Mouse (Mus musculus) stomach, embryonic 14.5 days (tissue): ENCODE data around the gene Morc2a. TPM values are rescaled to one million over a fixed set of nuclear protein-coding genes. Genes with fewer than 3 reads are reported as not detected.
A peak's percentile ranks its signal among the peaks of the same experiment; 100 is the strongest.
"Not testable (repeated sequence)": the region's sequence is repeated elsewhere in the genome, so short reads cannot be mapped to it uniquely, and the experiment has no call there.

Experiments
- ATAC-seq: fragments of 200-750 bp; cut with Nextera tagmentation; 2 replicates; pipeline ENCODE4 v1.8.0; 2017; ENCODE audit warnings: low read depth, moderate TSS enrichment; ENCODE audit not compliant: insufficient number of reproducible peaks, insufficient read depth, low FRiP score
- H3K27ac ChIP-seq: fragments of 300-500 bp; sonication (generic); 2 replicates; pipeline ENCODE4 v1.5.1; 2014; ENCODE audit warnings: mild to moderate bottlenecking, low read length, moderate library complexity, mixed read lengths
- H3K27me3 ChIP-seq: fragments of 300-500 bp; sonication (generic); 2 replicates; pipeline ENCODE4 v1.6.1; 2014; ENCODE audit warnings: low read length, control low read depth, mixed read lengths; ENCODE audit not compliant: control insufficient read depth, insufficient read depth
- H3K36me3 ChIP-seq: fragments of 300-500 bp; sonication (generic); 2 replicates; pipeline ENCODE4 v1.6.1; 2014; ENCODE audit warnings: mild to moderate bottlenecking, control low read depth, low read length, moderate library complexity, mixed read lengths; ENCODE audit not compliant: control insufficient read depth, insufficient read depth
- H3K4me1 ChIP-seq: fragments of 300-500 bp; sonication (generic); 2 replicates; pipeline ENCODE4 v1.6.1; 2014; ENCODE audit warnings: low read length, control low read depth, mixed read lengths; ENCODE audit not compliant: control insufficient read depth, insufficient read depth
- H3K4me2 ChIP-seq: fragments of 300-500 bp; sonication (generic); replicated peaks from 2 replicates; pipeline ENCODE4 v1.6.1; 2014; ENCODE audit warnings: low read depth, low read length, control low read depth
- H3K4me3 ChIP-seq: fragments of 300-500 bp; sonication (generic); 2 replicates; pipeline ENCODE4 v1.5.1; 2014; ENCODE audit warnings: low read depth, low read length, control low read depth
- H3K9ac ChIP-seq: fragments of 300-500 bp; sonication (generic); replicated peaks from 2 replicates; pipeline ENCODE4 v1.6.1; 2014; ENCODE audit warnings: low read depth, mild to moderate bottlenecking, control low read depth, low read length, moderate library complexity, mixed read lengths
- H3K9me3 ChIP-seq: fragments of 300-500 bp; sonication (generic); 2 replicates; pipeline ENCODE4 v1.6.1; 2016; ENCODE audit warnings: low read depth, low read length, control low read depth; ENCODE audit not compliant: control insufficient read depth
- WGBS: fragments of 180-500 bp; shearing (Covaris S2); extraction: QIAGEN DNeasy Blood & Tissue Kit; methylation state at CpG from one replicate; pipeline ENCODE4 v1.1.7; 2014; 5-methylcytosine and 5-hydroxymethylcytosine counted together
- polyA plus RNA-seq: library from polyadenylated mRNA; unstranded; fragments of >200 nt; fragmentation: Nextera tagmentation; extraction: Ambion mirVana; gene quantifications from 2 replicates; pipeline ENCODE4 v1.2.1, GENCODE M21; 2014

Gene Morc2a
- polyA plus RNA-seq, 1 experiment from 2014 or later: 25.4 TPM

DNA sequence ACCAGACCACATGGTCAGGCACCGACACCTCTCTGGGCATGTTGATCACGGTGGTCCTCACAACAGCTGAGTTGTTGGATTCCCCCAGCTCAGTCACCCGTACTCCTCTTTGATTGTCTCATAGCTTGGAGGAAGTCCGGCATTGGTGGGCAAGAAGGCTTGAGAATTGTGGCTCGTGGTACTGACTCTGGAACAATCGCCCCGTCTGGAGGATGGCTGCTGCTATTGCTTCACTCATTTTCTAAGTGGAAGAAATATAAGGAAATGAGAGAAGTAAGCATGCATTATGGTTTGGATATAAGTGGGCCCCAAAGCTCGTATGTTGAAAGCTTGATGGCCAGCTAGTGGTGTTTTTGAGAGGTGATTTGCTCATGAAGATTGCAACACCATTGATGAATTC lies 15.7 kb upstream of the Morc2a start:
- H3K27ac ChIP-seq, H3K27me3 ChIP-seq, ATAC-seq, H3K36me3 ChIP-seq, H3K9me3 ChIP-seq, H3K4me1 ChIP-seq, H3K9ac ChIP-seq, H3K4me2 ChIP-seq, H3K4me3 ChIP-seq: not testable (repeated sequence)
- WGBS: 84% methylated on average over 8 of the region's 8 CpGs

DNA sequence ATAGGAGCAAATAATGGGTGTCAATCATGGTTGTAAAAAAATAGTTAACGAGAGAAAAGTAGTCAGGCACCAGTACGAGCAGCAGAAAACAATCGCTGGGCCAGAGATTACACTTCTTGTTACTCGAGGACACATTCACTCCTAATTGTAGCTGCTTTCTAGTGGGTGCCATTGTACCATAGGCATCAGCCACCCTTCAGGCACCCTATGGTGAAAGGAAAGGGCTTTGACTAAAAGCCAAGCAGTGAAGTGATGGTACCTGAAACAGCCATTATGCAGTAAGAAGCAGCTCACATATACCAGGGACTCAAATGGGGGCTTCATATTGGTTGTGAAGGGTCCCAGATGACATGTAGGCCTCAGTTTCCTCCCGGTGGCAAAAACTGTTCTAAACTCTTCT lies 1.3 kb upstream of the Morc2a start:
- 78% methylated on average over 5 of the region's 5 CpGs for WGBS
- Histone ChIP-seq H3K9me3 (peaks cover 26% of the 10 kb centered on the region; the same call in 1 of the 2 replicates), H3K4me3 (peak overlapping the region; percentile 91), H3K4me2 (peak overlapping the region; percentile 79), H3K36me3 (peaks cover 34% of the 10 kb centered on the region), H3K27ac (no peak overlapping the region), H3K4me1 (peaks cover 6% of the 10 kb centered on the region; the same call in 1 of the 2 replicates), H3K27me3 (no peaks in the 10 kb centered on the region), H3K9ac (0 out of 2 replicates have a peak overlapping the region, but pooled peaks have one; percentile 98)
- no peak for ATAC-seq

DNA sequence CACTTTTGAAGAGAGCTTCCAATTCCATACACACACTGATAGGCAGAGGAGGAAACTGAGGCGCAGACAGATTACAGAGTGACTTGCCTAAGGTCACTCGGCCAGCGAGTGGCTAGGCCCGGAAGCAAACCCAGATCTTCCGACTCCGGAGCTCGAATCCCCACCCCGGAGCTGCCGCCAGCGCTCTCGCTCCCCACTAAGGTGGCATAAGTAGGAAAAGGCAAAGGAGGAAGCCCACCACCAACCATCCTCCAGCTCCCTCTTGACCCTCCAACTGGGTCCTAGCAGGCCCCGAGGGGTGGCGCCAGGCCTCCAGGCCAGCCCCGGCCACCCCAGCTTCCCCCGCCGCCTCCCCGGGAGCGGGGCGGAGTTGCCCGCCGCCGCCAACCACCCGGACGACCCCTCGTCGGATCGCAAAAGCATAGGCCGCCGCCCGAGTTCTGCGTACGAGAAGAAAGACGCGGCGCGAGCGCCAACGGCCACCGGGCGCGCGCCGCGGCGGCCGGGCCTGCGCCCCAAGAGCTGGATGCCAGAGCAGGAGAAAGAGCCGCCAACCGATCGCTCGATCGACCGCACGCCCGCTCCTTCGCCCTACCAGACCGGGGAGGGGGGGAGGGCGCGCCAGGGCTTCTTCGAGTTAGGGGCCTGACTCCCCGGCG lies 557 bp upstream of the Morc2a start:
- H3K9ac ChIP-seq: peak overlapping the region; percentile 98
- peaks cover 31% of the 10 kb centered on the region for H3K36me3 ChIP-seq
- peak overlapping the region; percentile 95 for H3K27ac ChIP-seq
- H3K9me3 ChIP-seq: peaks cover 23% of the 10 kb centered on the region; the same call in 1 of the 2 replicates
- ATAC-seq: peak; percentile 20
- H3K4me2 ChIP-seq: peak overlapping the region; percentile 79
- peak overlapping the region; percentile 91 for H3K4me3 ChIP-seq
- H3K27me3 ChIP-seq: no peaks in the 10 kb centered on the region
- WGBS: 1% methylated on average over 39 of the region's 62 CpGs
- peaks cover 6% of the 10 kb centered on the region; the same call in 1 of the 2 replicates for H3K4me1 ChIP-seq

DNA sequence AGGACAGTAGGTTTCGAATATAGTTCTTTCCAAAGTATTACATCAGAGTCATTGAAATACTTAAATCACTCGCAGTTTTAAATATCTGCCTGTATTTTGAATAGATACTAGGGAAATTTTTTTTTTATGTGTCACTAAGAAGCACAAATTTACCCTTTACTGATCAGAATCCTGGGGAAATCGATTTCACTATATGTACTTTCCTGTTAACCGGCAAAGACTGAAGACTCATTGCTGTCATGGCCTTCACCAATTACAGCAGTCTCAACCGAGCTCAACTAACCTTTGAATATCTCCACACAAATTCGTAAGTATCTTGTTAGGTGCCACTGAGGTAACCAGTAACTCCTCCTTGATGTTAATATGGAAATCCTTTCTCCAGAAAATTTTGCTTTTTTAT lies 1.1 kb downstream of the Morc2a start:
- Histone ChIP-seq H3K4me3 (peak overlapping the region; percentile 91; the same call in 1 of the 2 replicates), H3K9ac (no peak overlapping the region), H3K4me1 (peaks cover 6% of the 10 kb centered on the region; the same call in 1 of the 2 replicates), H3K4me2 (peak overlapping the region; percentile 70), H3K36me3 (peaks cover 16% of the 10 kb centered on the region), H3K27ac (no peak overlapping the region), H3K27me3 (no peaks in the 10 kb centered on the region), H3K9me3 (peaks cover 9% of the 10 kb centered on the region; the same call in 1 of the 2 replicates)
- ATAC-seq: no peak
- 91% methylated on average over 6 of the region's 6 CpGs for WGBS

DNA sequence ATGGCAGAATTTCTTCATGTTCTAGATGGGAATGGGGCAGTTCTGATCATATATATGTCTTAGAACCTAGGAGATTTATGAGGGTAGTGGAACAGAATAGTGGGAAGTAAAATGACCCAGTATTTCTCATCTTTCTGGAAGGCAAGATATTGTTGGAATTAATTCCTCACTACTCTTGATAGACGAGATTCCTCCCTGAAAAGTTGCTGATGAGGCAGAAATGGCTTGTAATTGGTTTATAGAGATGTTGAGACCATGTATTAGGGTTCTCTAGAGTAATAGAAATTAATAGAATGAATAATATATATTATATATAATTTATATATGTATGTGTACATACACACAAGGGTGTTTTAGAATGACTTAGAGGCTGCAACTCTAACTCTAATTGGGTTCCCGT lies 13.0 kb downstream of the Morc2a start:
- WGBS: 89% methylated on average over 2 of the region's 2 CpGs
- H3K4me1 ChIP-seq: no peaks in the 10 kb centered on the region
- ATAC-seq: no peak
- H3K4me2 ChIP-seq: no peak overlapping the region
- no peak overlapping the region for H3K27ac ChIP-seq
- no peaks in the 10 kb centered on the region for H3K9me3 ChIP-seq
- H3K27me3 ChIP-seq: no peaks in the 10 kb centered on the region
- H3K36me3 ChIP-seq: peaks cover 28% of the 10 kb centered on the region
- no peak overlapping the region for H3K4me3 ChIP-seq
- H3K9ac ChIP-seq: no peak overlapping the region

DNA sequence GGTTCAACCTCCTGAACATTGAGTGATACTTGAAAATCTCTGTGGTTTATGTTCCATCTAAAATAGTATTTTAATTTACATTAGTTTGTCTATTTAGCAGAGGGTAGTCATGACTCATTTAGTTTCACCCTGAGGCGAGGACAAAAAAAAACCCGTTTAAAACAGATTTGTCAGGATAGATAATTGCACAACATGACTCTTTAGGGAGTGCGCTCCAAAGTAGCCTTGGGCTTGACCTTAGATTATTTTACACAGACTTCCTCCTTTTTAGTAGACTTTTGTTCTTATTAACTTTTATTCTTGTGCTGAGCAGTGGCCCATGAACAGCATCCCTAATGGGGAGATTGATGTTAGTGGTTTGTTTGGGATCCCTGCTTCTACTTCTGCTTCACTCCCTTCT lies 18.5 kb downstream of the Morc2a start:
- no peak overlapping the region for H3K4me3 ChIP-seq
- no peak for ATAC-seq
- H3K4me1 ChIP-seq: no peaks in the 10 kb centered on the region
- no peak overlapping the region for H3K4me2 ChIP-seq
- no peak overlapping the region for H3K9ac ChIP-seq
- H3K9me3 ChIP-seq: no peaks in the 10 kb centered on the region
- H3K36me3 ChIP-seq: peaks cover 53% of the 10 kb centered on the region
- H3K27ac ChIP-seq: no peak overlapping the region
- H3K27me3 ChIP-seq: no peaks in the 10 kb centered on the region
- 86% methylated on average over 3 of the region's 3 CpGs for WGBS

DNA sequence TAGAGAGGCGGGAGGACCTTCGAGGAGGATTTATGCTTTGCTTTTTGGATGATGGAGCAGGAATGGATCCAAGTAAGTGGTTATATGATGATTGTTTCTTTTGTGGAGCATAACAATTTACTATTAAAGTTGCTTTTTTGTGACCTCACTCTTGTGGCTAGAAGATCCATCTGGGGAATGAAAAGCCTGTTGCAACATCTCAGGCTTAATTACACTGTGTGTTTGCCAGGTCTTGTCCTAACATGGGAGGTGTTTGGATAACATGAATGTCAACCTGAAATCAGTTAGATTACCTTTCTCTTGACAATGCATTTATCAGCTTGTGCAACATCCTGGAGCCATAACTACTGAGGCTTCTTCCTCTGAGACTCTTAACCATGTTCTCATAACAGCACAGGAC lies 19.8 kb downstream of the Morc2a start:
- Histone ChIP-seq H3K36me3 (peaks cover 62% of the 10 kb centered on the region), H3K4me3 (no peak overlapping the region), H3K4me2 (no peak overlapping the region), H3K27me3 (no peaks in the 10 kb centered on the region), H3K9ac (no peak overlapping the region), H3K9me3 (no peaks in the 10 kb centered on the region), H3K27ac (no peak overlapping the region), H3K4me1 (no peaks in the 10 kb centered on the region)
- ATAC-seq: no peak
- 80% methylated on average over 2 of the region's 2 CpGs for WGBS

DNA sequence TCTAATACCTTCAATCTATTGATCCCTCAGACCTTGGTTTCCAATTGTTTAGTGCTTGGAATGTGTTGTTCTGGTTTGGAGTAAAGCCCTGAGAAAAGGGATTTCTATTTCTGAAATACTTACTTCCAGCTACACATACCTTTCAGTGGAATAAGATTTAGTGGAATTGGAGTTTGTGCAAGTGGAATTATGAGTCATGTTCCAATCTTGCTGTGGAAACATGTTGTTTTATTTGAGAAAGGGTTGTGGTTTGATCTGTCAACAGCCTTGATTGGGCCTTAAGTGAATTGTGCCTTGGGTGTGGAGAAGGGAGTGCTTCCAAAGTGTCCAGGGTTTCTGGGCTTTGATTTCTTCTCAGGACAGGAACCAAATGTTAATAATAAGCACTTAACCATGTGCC lies 20.9 kb downstream of the Morc2a start:
- H3K36me3 ChIP-seq: peaks cover 63% of the 10 kb centered on the region
- H3K4me1 ChIP-seq: no peaks in the 10 kb centered on the region
- no peak overlapping the region for H3K9ac ChIP-seq
- ATAC-seq: no peak
- H3K9me3 ChIP-seq: no peaks in the 10 kb centered on the region
- H3K27ac ChIP-seq: no peak overlapping the region
- no peaks in the 10 kb centered on the region for H3K27me3 ChIP-seq
- H3K4me3 ChIP-seq: no peak overlapping the region
- H3K4me2 ChIP-seq: no peak overlapping the region
